Mouse (Mus musculus) macrophage (primary cell): ENCODE data around the gene Vpreb2. TPM values are rescaled to one million over a fixed set of nuclear protein-coding genes. Genes with fewer than 3 reads are reported as not detected.
"Not testable (repeated sequence)": the region's sequence is repeated elsewhere in the genome, so short reads cannot be mapped to it uniquely, and the experiment has no call there.

Experiments used
- H3K27ac ChIP-seq: fragments of 350-480 bp; formaldehyde crosslinking; 2 replicates; pipeline ENCODE4 v1.9.0; 2021
- H3K36me3 ChIP-seq: fragments of 350-480 bp; formaldehyde crosslinking; 2 replicates; pipeline ENCODE4 v1.9.0; 2021; ENCODE audit errors: inconsistent target
- H3K4me3 ChIP-seq: fragments of 350-480 bp; formaldehyde crosslinking; 2 replicates; pipeline ENCODE4 v1.9.0; 2021; ENCODE audit errors: inconsistent target
- H3K79me2 ChIP-seq: fragments of 350-480 bp; formaldehyde crosslinking; 2 replicates; pipeline ENCODE4 v1.9.0; 2021; ENCODE audit errors: inconsistent target
- WGBS: methylation state at CpG from one replicate; pipeline ENCODE4 v1.1.7; 2026; ENCODE audit warnings: inconsistent platforms; ENCODE audit not compliant: missing documents; 5-methylcytosine and 5-hydroxymethylcytosine counted together
- polyA plus RNA-seq: library from polyadenylated mRNA; stranded (reverse); fragments of 250-400 nt; gene quantifications from 3 replicates; pipeline ENCODE4 v1.2.4, GENCODE M21; 2018; ENCODE audit warnings: inconsistent platforms
- total RNA-seq, 78 experiments: library from RNA; depleted of rRNA; stranded (reverse); fragments of 250-400 nt; gene quantifications; 1 replicate in 9 of 78; 2 replicates in 24 of 78; 3 replicates in 43 of 78; 4 replicates in 2 of 78; pipeline ENCODE4 v1.2.4; 2018; ENCODE audit warnings: inconsistent platforms in 56 of 78

The Vpreb2 gene
- not detected for total RNA-seq (2018; cell fraction: chromatin; rRNA removed)
- not detected for total RNA-seq (2018; cell fraction: cytosol; rRNA removed)
- total RNA-seq (2018; cell fraction: nucleus; rRNA removed), result not detected
- polyA plus RNA-seq, result not detected in 3 replicates

GRCm38 (mm10) chr16:17980128-17980527, at the start of gene Vpreb2:
Vpreb2 (plus strand) TSS chr16:17980428.
- 89% methylated on average over 1 of the region's 1 CpGs for WGBS
- Histone ChIP-seq H3K79me2 (no peaks in the 10 kb centered on the region), H3K36me3 (no peaks in the 10 kb centered on the region), H3K27ac (no peak within 1 kb of the TSS), H3K4me3 (no peak within 1 kb of the TSS)

GRCm38 (mm10) chr16:17931906-17932460, 48.2 kb upstream of the Vpreb2 start:
- no peak overlapping the region for H3K27ac ChIP-seq
- 93% methylated on average over 5 of the region's 5 CpGs for WGBS
- no peaks in the 10 kb centered on the region for H3K79me2 ChIP-seq
- H3K4me3 ChIP-seq, result no peak overlapping the region
- H3K36me3 ChIP-seq, result no peaks in the 10 kb centered on the region

GRCm38 (mm10) chr16:17933594-17934444, 46.4 kb upstream of the Vpreb2 start:
- whole genome bisulfite sequencing, result 88% methylated on average over 9 of the region's 9 CpGs
- Histone ChIP-seq H3K27ac (no peak overlapping the region), H3K79me2 (no peaks in the 10 kb centered on the region), H3K36me3 (no peaks in the 10 kb centered on the region), H3K4me3 (no peak overlapping the region)

GRCm38 (mm10) chr16:17934445-17934910, 45.8 kb upstream of the Vpreb2 start:
- 4% methylated on average over 3 of the region's 3 CpGs for WGBS

GRCm38 (mm10) chr16:17936776-17937175, 43.5 kb upstream of the Vpreb2 start:
- 87% methylated on average over 10 of the region's 10 CpGs for WGBS
- Histone ChIP-seq H3K36me3 (no peaks in the 10 kb centered on the region), H3K27ac (no peak overlapping the region), H3K4me3 (no peak overlapping the region), H3K79me2 (no peaks in the 10 kb centered on the region)

More at GRCm38 (mm10) chr16:17934445-17934910, 45.8 kb upstream of the Vpreb2 start:
- Histone ChIP-seq H3K36me3 (no peaks in the 10 kb centered on the region), H3K4me3 (no peak overlapping the region), H3K27ac (no peak overlapping the region), H3K79me2 (no peaks in the 10 kb centered on the region)

- 42% methylated on average over 7 of the region's 7 CpGs for WGBS
These were observed 42.0 kb upstream of the Vpreb2 start for GRCm38 (mm10) chr16:17938187-17938586.

GRCm38 (mm10) chr16:17938821-17939220, 41.4 kb upstream of the Vpreb2 start:
- H3K79me2 ChIP-seq, result no peaks in the 10 kb centered on the region
- WGBS, result 9% methylated on average over 7 of the region's 7 CpGs
- H3K4me3 ChIP-seq, result no peak overlapping the region
- H3K36me3 ChIP-seq, result no peaks in the 10 kb centered on the region
- H3K27ac ChIP-seq, result no peak overlapping the region

More at GRCm38 (mm10) chr16:17938187-17938586, 42.0 kb upstream of the Vpreb2 start:
- Histone ChIP-seq H3K79me2 (no peaks in the 10 kb centered on the region), H3K4me3 (no peak overlapping the region), H3K27ac (no peak overlapping the region), H3K36me3 (no peaks in the 10 kb centered on the region)

GRCm38 (mm10) chr16:17939255-17939751, 40.9 kb upstream of the Vpreb2 start:
- Histone ChIP-seq H3K27ac (no peak overlapping the region), H3K4me3 (no peak overlapping the region), H3K36me3 (no peaks in the 10 kb centered on the region), H3K79me2 (no peaks in the 10 kb centered on the region)
- 49% methylated on average over 9 of the region's 9 CpGs for WGBS

- Histone ChIP-seq H3K4me3 (no peak overlapping the region), H3K36me3 (no peaks in the 10 kb centered on the region), H3K27ac (no peak overlapping the region), H3K79me2 (no peaks in the 10 kb centered on the region)
- 94% methylated on average over 8 of the region's 8 CpGs for WGBS
These were observed 36.8 kb upstream of the Vpreb2 start for GRCm38 (mm10) chr16:17943466-17943865.

- no peaks in the 10 kb centered on the region for H3K79me2 ChIP-seq
- WGBS, result 83% methylated on average over 7 of the region's 7 CpGs
- no peak overlapping the region for H3K4me3 ChIP-seq
- H3K36me3 ChIP-seq, result no peaks in the 10 kb centered on the region
- no peak overlapping the region for H3K27ac ChIP-seq
These were observed 35.0 kb upstream of the Vpreb2 start for GRCm38 (mm10) chr16:17945081-17945831.

GRCm38 (mm10) chr16:17949421-17949877, 30.8 kb upstream of the Vpreb2 start:
- Histone ChIP-seq H3K36me3 (no peaks in the 10 kb centered on the region), H3K79me2 (no peaks in the 10 kb centered on the region), H3K4me3 (no peak overlapping the region), H3K27ac (no peak overlapping the region)
- 57% methylated on average over 2 of the region's 2 CpGs for WGBS

GRCm38 (mm10) chr16:17950068-17950467, 30.2 kb upstream of the Vpreb2 start:
- H3K36me3 ChIP-seq, result no peaks in the 10 kb centered on the region
- WGBS, result 91% methylated on average over 4 of the region's 4 CpGs
- H3K79me2 ChIP-seq, result no peaks in the 10 kb centered on the region
- no peak overlapping the region for H3K4me3 ChIP-seq
- H3K27ac ChIP-seq, result no peak overlapping the region

- 85% methylated on average over 2 of the region's 4 CpGs for WGBS
- Histone ChIP-seq H3K79me2 (no peaks in the 10 kb centered on the region), H3K4me3 (no peak overlapping the region), H3K36me3 (no peaks in the 10 kb centered on the region), H3K27ac (no peak overlapping the region)
These were observed 28.6 kb upstream of the Vpreb2 start for GRCm38 (mm10) chr16:17951618-17952017.

GRCm38 (mm10) chr16:17956052-17956638, 24.1 kb upstream of the Vpreb2 start:
- H3K79me2 ChIP-seq, H3K4me3 ChIP-seq: not testable (repeated sequence)
- 94% methylated on average over 6 of the region's 17 CpGs for WGBS

More at GRCm38 (mm10) chr16:17956052-17956638, 24.1 kb upstream of the Vpreb2 start:
- H3K36me3 ChIP-seq, H3K27ac ChIP-seq: not testable (repeated sequence)
